In genomic region chr11:57548618-57549550, GRCm38 (mm10) we compare ENCODE assay signal across 7 mouse cellular contexts. TPM values are rescaled to one million over a fixed set of nuclear protein-coding genes. Genes with fewer than 3 reads are reported as not detected.
DNase-seq lines count a peak whose midpoint lies in the region; ATAC-seq and TF ChIP-seq lines count a peak whose summit lies in the region.

No protein-coding gene starts in this region.

- peak; percentile 88 for ATAC-seq in granulocyte monocyte progenitor cell, adult 5-6 weeks (replicated peaks; ENCODE audit: poor library complexity, severe bottlenecking)
- ATAC-seq in intestine, postnatal 0 days: peak; percentile 40; the same call in 1 of the 2 replicates
- ATAC-seq in midbrain, embryonic 13.5 days: peak; percentile 72

- H3K27me3 ChIP-seq in intestine, postnatal 0 days (replicated peaks; ENCODE audit: control insufficient read depth, insufficient read depth, low read length): no peaks in the 10 kb centered on the region
- no peaks in the 10 kb centered on the region for H3K27me3 ChIP-seq in midbrain, embryonic 13.5 days
- no peaks in the 10 kb centered on the region for H3K27me3 ChIP-seq in small intestine, adult 2 months (ENCODE audit: control insufficient read depth, insufficient read depth, low read length)

- H3K9me3 ChIP-seq in intestine, postnatal 0 days (ENCODE audit: control insufficient read depth): no peaks in the 10 kb centered on the region
- H3K9me3 ChIP-seq in midbrain, embryonic 13.5 days: no peaks in the 10 kb centered on the region

- peak; percentile 99 for TF ChIP-seq CTCF in intestine, postnatal 0 days (IDR thresholded peaks at IDR 0.05; ENCODE audit: low read depth)
- peak; percentile 98; the same call in 1 of the 2 replicates for TF ChIP-seq CTCF in small intestine, adult 2 months (IDR thresholded peaks at IDR 0.05; ENCODE audit: extremely low read depth, insufficient read length, insufficient replicate concordance, low read depth, low read length)

- WGBS in intestine, postnatal 0 days: 30% methylated on average over 18 of the region's 18 CpGs
- WGBS in midbrain, embryonic 13.5 days: 28% methylated on average over 18 of the region's 18 CpGs
- WGBS in small intestine, adult 2 months: 45% methylated on average over 18 of the region's 18 CpGs

- intact Hi-C loops in left cerebral cortex, postnatal 36 days (cut with DNase I): loop anchor here (2.0 to 10.0 kb wide), 3 partner anchors 96 to 386 kb away; partner anchors contain the start of gene Galnt10

- no peaks in the 10 kb centered on the region for H3K4me1 ChIP-seq in intestine, postnatal 0 days (replicated peaks; ENCODE audit: control insufficient read depth, insufficient read depth, low read length)
- peaks cover 33% of the 10 kb centered on the region for H3K4me1 ChIP-seq in midbrain, embryonic 13.5 days (replicated peaks)
- H3K4me1 ChIP-seq in small intestine, adult 2 months (ENCODE audit: control insufficient read depth, insufficient read depth, insufficient read length, low read length): no peaks in the 10 kb centered on the region

- peak; percentile 78 for DNase-seq in adrenal gland, adult 2 months
- DNase-seq in embryo, embryonic 9.5 days (ENCODE audit: extremely low spot score): peak; percentile 92
- peak; percentile 54 to 74 for DNase-seq in left cerebral cortex, postnatal 36 days (ENCODE audit: low spot score in 2 of 2)

- no peak overlapping the region for H3K4me3 ChIP-seq in intestine, postnatal 0 days (ENCODE audit: low read depth, low read length)
- H3K4me3 ChIP-seq in midbrain, embryonic 13.5 days (replicated peaks): no peak overlapping the region
- no peak overlapping the region for H3K4me3 ChIP-seq in small intestine, adult 2 months (ENCODE audit: low read depth, low read length)

- no peak for TF ChIP-seq POLR2A in small intestine, adult 2 months (IDR thresholded peaks at IDR 0.05; ENCODE audit: low read depth, low read length)

- H3K36me3 ChIP-seq in intestine, postnatal 0 days (ENCODE audit: control insufficient read depth, insufficient read depth): no peaks in the 10 kb centered on the region
- no peaks in the 10 kb centered on the region for H3K36me3 ChIP-seq in midbrain, embryonic 13.5 days
- H3K36me3 ChIP-seq in small intestine, adult 2 months (ENCODE audit: control insufficient read depth, insufficient read depth, low read length): no peaks in the 10 kb centered on the region

- no peak overlapping the region for H3K27ac ChIP-seq in intestine, postnatal 0 days (ENCODE audit: low read depth, low read length)
- peak overlapping the region; percentile 58; the same call in 1 of the 2 replicates for H3K27ac ChIP-seq in midbrain, embryonic 13.5 days
- H3K27ac ChIP-seq in small intestine, adult 2 months (ENCODE audit: insufficient read depth, low read depth, low read length): no peak overlapping the region

- no peak overlapping the region for H3K9ac ChIP-seq in intestine, postnatal 0 days (ENCODE audit: low read depth, low read length)
- H3K9ac ChIP-seq in midbrain, embryonic 13.5 days (replicated peaks): 0 out of 2 replicates have a peak overlapping the region, but pooled peaks have one; percentile 25

- peak overlapping the region; percentile 37 for H3K4me2 ChIP-seq in intestine, postnatal 0 days (replicated peaks; ENCODE audit: low read depth)
- H3K4me2 ChIP-seq in midbrain, embryonic 13.5 days (replicated peaks): peak overlapping the region; percentile 39

RNA-seq across cellular contexts. Expression of gene Mfap3, which starts 30.4 kb away (rescaled TPM):
- 10 to 100 TPM; 22.3 to 26.3 TPM for total RNA-seq in adrenal gland, adult 2 months (2021)
- polyA plus RNA-seq in adrenal gland, adult 2 months (2012; rRNA removed): 5.0 and 6.7 TPM in 2 replicates
- 26.6 and 26.8 TPM in 2 replicates for total RNA-seq in granulocyte monocyte progenitor cell, adult 5-6 weeks (2014; fragmentation: Nextera tagmentation)
- 26.6 and 29.7 TPM in 2 replicates for total RNA-seq in granulocyte monocyte progenitor cell, adult 5-6 weeks (2017)
- polyA plus RNA-seq in intestine, postnatal 0 days (2015; fragmentation: Nextera tagmentation; extraction: Ambion mirVana): 30.4 and 31.9 TPM in 2 replicates
- 10 to 100 TPM; 20.9 to 26.4 TPM for total RNA-seq in left cerebral cortex, postnatal 36 days (2021)
- 60.4 and 63.4 TPM in 2 replicates for polyA plus RNA-seq in midbrain, embryonic 13.5 days (2015; fragmentation: Nextera tagmentation; extraction: Ambion mirVana)
- polyA plus RNA-seq in small intestine, adult 2 months (2012; rRNA removed): 3.5 and 6.9 TPM in 2 replicates

RNA-seq across cellular contexts. Expression of gene Fam114a2, which starts 30.5 kb away (rescaled TPM):
- total RNA-seq in adrenal gland, adult 2 months (2021): 10 to 100 TPM; 62.1 to 66.5 TPM
- polyA plus RNA-seq in adrenal gland, adult 2 months (2012; rRNA removed): 18.1 and 22.7 TPM in 2 replicates
- 35.4 and 46.4 TPM in 2 replicates for total RNA-seq in granulocyte monocyte progenitor cell, adult 5-6 weeks (2014; fragmentation: Nextera tagmentation)
- total RNA-seq in granulocyte monocyte progenitor cell, adult 5-6 weeks (2017): 29.7 and 30.9 TPM in 2 replicates
- 54.8 and 56.1 TPM in 2 replicates for polyA plus RNA-seq in intestine, postnatal 0 days (2015; fragmentation: Nextera tagmentation; extraction: Ambion mirVana)
- total RNA-seq in left cerebral cortex, postnatal 36 days (2021): 10 to 100 TPM; 26.9 to 34.7 TPM
- polyA plus RNA-seq in midbrain, embryonic 13.5 days (2015; fragmentation: Nextera tagmentation; extraction: Ambion mirVana): 93.2 TPM in 2 replicates
- polyA plus RNA-seq in small intestine, adult 2 months (2012; rRNA removed): 14.8 and 31.3 TPM in 2 replicates
